Mouse (Mus musculus) heart, embryonic 15.5 days (tissue): Measurements from ENCODE around the gene Tex26. TPM values are rescaled to one million over a fixed set of nuclear protein-coding genes. Genes with fewer than 3 reads are reported as not detected.

Experiments
- ATAC-seq: fragments of 200-750 bp; cut with Nextera tagmentation; replicated peaks from 2 replicates; pipeline ENCODE4 v1.8.0; 2017; ENCODE audit warnings: low read depth, moderate TSS enrichment; ENCODE audit not compliant: insufficient number of reproducible peaks, insufficient read depth, low FRiP score
- H3K27ac ChIP-seq: fragments of 300-500 bp; sonication (generic); 2 replicates; pipeline ENCODE4 v1.5.1; 2015; ENCODE audit warnings: mild to moderate bottlenecking, inconsistent platforms
- H3K27me3 ChIP-seq: fragments of 300-500 bp; sonication (generic); 2 replicates; pipeline ENCODE4 v1.6.1; 2015; ENCODE audit warnings: inconsistent platforms
- H3K36me3 ChIP-seq: fragments of 300-500 bp; sonication (generic); 2 replicates; pipeline ENCODE4 v1.6.1; 2015; ENCODE audit warnings: mild to moderate bottlenecking, inconsistent platforms
- H3K4me1 ChIP-seq: fragments of 300-500 bp; sonication (generic); replicated peaks from 2 replicates; pipeline ENCODE4 v1.6.1; 2015; ENCODE audit warnings: inconsistent platforms
- H3K4me2 ChIP-seq: fragments of 300-500 bp; sonication (generic); 2 replicates; pipeline ENCODE4 v1.6.1; 2015; ENCODE audit warnings: inconsistent platforms, mild to moderate bottlenecking, moderate library complexity
- H3K4me3 ChIP-seq: fragments of 300-500 bp; sonication (generic); 2 replicates; pipeline ENCODE4 v1.5.1; 2015; ENCODE audit warnings: mild to moderate bottlenecking, inconsistent platforms
- H3K9ac ChIP-seq: fragments of 300-500 bp; sonication (generic); 2 replicates; pipeline ENCODE4 v1.6.1; 2015; ENCODE audit warnings: mild to moderate bottlenecking, inconsistent platforms
- H3K9me3 ChIP-seq: fragments of 300-500 bp; sonication (generic); replicated peaks from 2 replicates; pipeline ENCODE4 v1.6.1; 2016; ENCODE audit warnings: inconsistent platforms
- WGBS: fragments of 180-500 bp; shearing (Covaris S2); methylation state at CpG from one replicate; pipeline ENCODE4 v1.1.7; 2015; ENCODE audit warnings: mixed read lengths; 5-methylcytosine and 5-hydroxymethylcytosine counted together
- polyA plus RNA-seq: library from polyadenylated mRNA; unstranded; fragments of >200 nt; fragmentation: Nextera tagmentation; extraction: Ambion mirVana; gene quantifications from 2 replicates; pipeline ENCODE4 v1.2.1, GENCODE M21; 2015

The Tex26 gene
- polyA plus RNA-seq, 1 experiment from 2014 or later, result 0.31 TPM

DNA sequence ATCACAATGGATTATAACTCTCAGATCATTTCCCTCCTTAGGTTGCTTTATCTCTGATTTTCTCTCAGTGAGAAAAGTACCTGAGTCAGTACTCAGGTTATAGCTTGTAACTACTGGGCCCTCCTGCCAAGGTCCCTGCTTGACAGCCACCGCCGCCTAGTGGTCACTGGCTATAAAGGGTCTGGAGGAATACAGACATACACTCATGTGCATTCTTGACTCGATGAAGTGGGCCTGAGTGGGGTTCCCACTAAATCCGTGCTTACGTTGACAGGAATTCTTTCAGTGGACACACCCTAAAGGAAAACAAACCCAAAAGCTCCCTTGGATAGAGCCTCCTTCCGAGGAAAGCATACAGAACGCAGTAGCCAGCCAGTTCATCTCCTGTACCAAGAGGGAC lies 17.1 kb downstream of the Tex26 start:
- no peak for ATAC-seq

GRCm38 (mm10) chr5:149462071-149462470 lies 22.6 kb downstream of the Tex26 start:
- ATAC-seq, result no peak
- Histone ChIP-seq H3K4me2 (no peak overlapping the region), H3K27ac (no peak overlapping the region), H3K4me1 (0 out of 2 replicates have a peak, but pooled peaks cover 7% of the 10 kb centered on the region), H3K9ac (no peak overlapping the region), H3K9me3 (no peaks in the 10 kb centered on the region), H3K36me3 (no peaks in the 10 kb centered on the region), H3K4me3 (no peak overlapping the region), H3K27me3 (no peaks in the 10 kb centered on the region)
- WGBS, result 56% methylated on average over 3 of the region's 3 CpGs

More for the DNA sequence above, 17.1 kb downstream of the Tex26 start:
- no peaks in the 10 kb centered on the region for H3K27me3 ChIP-seq
- H3K36me3 ChIP-seq, result no peaks in the 10 kb centered on the region
- 84% methylated on average over 7 of the region's 7 CpGs for WGBS
- no peaks in the 10 kb centered on the region for H3K4me1 ChIP-seq
- H3K9ac ChIP-seq, result no peak overlapping the region
- no peak overlapping the region for H3K4me3 ChIP-seq
- no peaks in the 10 kb centered on the region for H3K9me3 ChIP-seq
- no peak overlapping the region for H3K4me2 ChIP-seq
- H3K27ac ChIP-seq, result no peak overlapping the region

GRCm38 (mm10) chr5:149465305-149465704 lies 25.8 kb downstream of the Tex26 start:
- no peak for ATAC-seq
- H3K4me3 ChIP-seq, result no peak overlapping the region
- H3K27ac ChIP-seq, result no peak overlapping the region
- 29% methylated on average over 4 of the region's 5 CpGs for WGBS
- 0 out of 2 replicates have a peak, but pooled peaks cover 7% of the 10 kb centered on the region for H3K4me1 ChIP-seq
- H3K9me3 ChIP-seq, result no peaks in the 10 kb centered on the region
- H3K9ac ChIP-seq, result no peak overlapping the region
- H3K36me3 ChIP-seq, result no peaks in the 10 kb centered on the region
- H3K27me3 ChIP-seq, result no peaks in the 10 kb centered on the region
- no peak overlapping the region for H3K4me2 ChIP-seq

- WGBS, result 95% methylated on average over 9 of the region's 9 CpGs
- 0 out of 2 replicates have a peak, but pooled peaks cover 3% of the 10 kb centered on the region for H3K9me3 ChIP-seq
- no peaks in the 10 kb centered on the region for H3K36me3 ChIP-seq
- no peak overlapping the region for H3K9ac ChIP-seq
- H3K4me1 ChIP-seq, result no peaks in the 10 kb centered on the region
- no peak for ATAC-seq
- H3K4me2 ChIP-seq, result no peak overlapping the region
- no peak overlapping the region for H3K4me3 ChIP-seq
- H3K27ac ChIP-seq, result no peak overlapping the region
- H3K27me3 ChIP-seq, result no peaks in the 10 kb centered on the region
Observed at GRCm38 (mm10) chr5:149474142-149474541, 34.7 kb downstream of the Tex26 start.

- Histone ChIP-seq H3K27me3 (no peaks in the 10 kb centered on the region), H3K4me3 (no peak overlapping the region), H3K9me3 (0 out of 2 replicates have a peak, but pooled peaks cover 3% of the 10 kb centered on the region), H3K27ac (no peak overlapping the region), H3K4me2 (no peak overlapping the region), H3K4me1 (no peaks in the 10 kb centered on the region), H3K9ac (no peak overlapping the region), H3K36me3 (no peaks in the 10 kb centered on the region)
- ATAC-seq, result no peak
- 80% methylated on average over 16 of the region's 16 CpGs for WGBS
Observed at GRCm38 (mm10) chr5:149474701-149475468, 35.4 kb downstream of the Tex26 start.

DNA sequence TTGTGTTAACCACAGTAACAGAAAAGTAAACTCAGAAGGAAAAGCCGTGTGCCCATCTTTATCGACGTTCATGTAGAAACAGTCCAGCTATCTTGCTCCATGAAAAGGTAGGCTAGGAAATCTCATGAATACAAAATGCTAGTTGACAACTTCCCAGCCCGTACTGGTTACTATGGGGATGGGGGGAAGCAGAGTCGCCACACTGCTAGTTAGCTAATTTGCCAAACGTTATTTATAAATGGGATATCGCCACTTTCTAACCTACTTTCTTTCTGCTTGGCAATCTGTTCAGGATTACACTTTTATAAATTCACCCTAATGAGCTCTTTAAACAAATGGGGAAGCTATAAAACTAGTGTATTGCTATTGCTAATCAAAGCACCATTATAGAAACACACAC lies 42.5 kb downstream of the Tex26 start:
- Histone ChIP-seq H3K4me1 (no peaks in the 10 kb centered on the region), H3K9ac (no peak overlapping the region), H3K27me3 (no peaks in the 10 kb centered on the region), H3K36me3 (no peaks in the 10 kb centered on the region), H3K4me3 (no peak overlapping the region), H3K9me3 (0 out of 2 replicates have a peak, but pooled peaks cover 3% of the 10 kb centered on the region), H3K27ac (no peak overlapping the region), H3K4me2 (no peak overlapping the region)
- WGBS, result 85% methylated on average over 7 of the region's 7 CpGs
- ATAC-seq, result no peak

GRCm38 (mm10) chr5:149483321-149484052 lies 44.0 kb downstream of the Tex26 start:
- no peaks in the 10 kb centered on the region for H3K36me3 ChIP-seq
- H3K4me1 ChIP-seq, result no peaks in the 10 kb centered on the region
- H3K9me3 ChIP-seq, result no peaks in the 10 kb centered on the region
- no peak overlapping the region for H3K4me3 ChIP-seq
- H3K4me2 ChIP-seq, result no peak overlapping the region
- 61% methylated on average over 12 of the region's 12 CpGs for WGBS
- no peak overlapping the region for H3K9ac ChIP-seq
- no peaks in the 10 kb centered on the region for H3K27me3 ChIP-seq
- no peak overlapping the region for H3K27ac ChIP-seq
- ATAC-seq, result no peak

GRCm38 (mm10) chr5:149484270-149484669 lies 44.8 kb downstream of the Tex26 start:
- H3K9ac ChIP-seq, result no peak overlapping the region
- H3K4me2 ChIP-seq, result no peak overlapping the region
- ATAC-seq, result no peak
- WGBS, result 63% methylated on average over 12 of the region's 12 CpGs
- no peak overlapping the region for H3K4me3 ChIP-seq
- H3K36me3 ChIP-seq, result no peaks in the 10 kb centered on the region
- no peak overlapping the region for H3K27ac ChIP-seq
- H3K4me1 ChIP-seq, result no peaks in the 10 kb centered on the region
- H3K27me3 ChIP-seq, result no peaks in the 10 kb centered on the region
- no peaks in the 10 kb centered on the region for H3K9me3 ChIP-seq

- Histone ChIP-seq H3K4me3 (no peak overlapping the region), H3K4me1 (no peaks in the 10 kb centered on the region), H3K9me3 (no peaks in the 10 kb centered on the region), H3K4me2 (no peak overlapping the region), H3K27me3 (no peaks in the 10 kb centered on the region), H3K27ac (no peak overlapping the region), H3K36me3 (no peaks in the 10 kb centered on the region), H3K9ac (no peak overlapping the region)
- 87% methylated on average over 6 of the region's 6 CpGs for WGBS
- no peak for ATAC-seq
Observed at GRCm38 (mm10) chr5:149485447-149485846, 46.0 kb downstream of the Tex26 start.

GRCm38 (mm10) chr5:149488360-149489021 lies 49.0 kb downstream of the Tex26 start:
- Histone ChIP-seq H3K27me3 (no peaks in the 10 kb centered on the region), H3K4me1 (no peaks in the 10 kb centered on the region), H3K36me3 (no peaks in the 10 kb centered on the region), H3K9me3 (no peaks in the 10 kb centered on the region), H3K9ac (no peak overlapping the region), H3K4me3 (no peak overlapping the region), H3K4me2 (no peak overlapping the region), H3K27ac (no peak overlapping the region)
- 41% methylated on average over 11 of the region's 11 CpGs for WGBS
- peak; percentile 42; the same call in 1 of the 2 replicates for ATAC-seq

DNA sequence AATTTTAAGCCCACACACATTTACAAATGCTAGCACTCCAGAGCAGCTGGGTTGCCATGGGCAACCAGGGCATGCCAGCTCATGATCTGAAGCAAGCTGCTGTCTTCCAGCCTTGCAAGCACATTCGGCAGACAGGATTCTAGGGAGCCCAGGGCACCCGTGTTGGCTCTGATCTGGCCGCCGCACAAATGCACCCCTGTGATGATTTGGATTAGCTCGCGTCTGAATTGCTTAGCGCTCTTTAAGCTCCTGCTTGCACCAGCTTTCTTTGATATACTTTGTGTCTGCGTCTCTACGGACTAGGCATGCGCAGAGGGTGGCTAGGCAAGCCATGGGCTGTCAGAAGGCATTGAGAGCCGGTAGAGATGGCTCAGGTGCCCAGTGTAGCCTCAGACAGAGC lies 49.7 kb downstream of the Tex26 start:
- no peaks in the 10 kb centered on the region for H3K36me3 ChIP-seq
- WGBS, result 78% methylated on average over 11 of the region's 11 CpGs
- H3K9me3 ChIP-seq, result no peaks in the 10 kb centered on the region
- no peaks in the 10 kb centered on the region for H3K4me1 ChIP-seq
- no peak overlapping the region for H3K27ac ChIP-seq
- H3K9ac ChIP-seq, result no peak overlapping the region
- H3K4me2 ChIP-seq, result no peak overlapping the region
- no peaks in the 10 kb centered on the region for H3K27me3 ChIP-seq
- ATAC-seq, result no peak
- no peak overlapping the region for H3K4me3 ChIP-seq
